In genomic region chr3:67309644-67310311, GRCm38 (mm10) we compare ENCODE assay signal across 21 mouse cellular contexts.
A peak's percentile ranks its signal among the peaks of the same experiment; 100 is the strongest.
DNase-seq lines count a peak whose midpoint lies in the region; ATAC-seq and TF ChIP-seq lines count a peak whose summit lies in the region.
"Had no signal": no experiment of that assay in that cellular context is flagged by ENCODE, and none has a peak within 500 bp of the region (broad histone marks: within the 10 kb centered on the region; RNA-seq: fewer than 3 reads in every experiment).

No protein-coding gene starts in this region.

- H3K4me3 ChIP-seq in hindbrain, embryonic 15.5 days: no peak overlapping the region
- H3K4me3 ChIP-seq in midbrain, postnatal 0 days (ENCODE audit: low read depth, low read length): no peak overlapping the region
- H3K4me3 ChIP-seq: embryonic facial prominence, embryonic 13.5 days; forebrain, embryonic 10.5 days; heart, embryonic 15.5 days; kidney, embryonic 15.5 days; layer of hippocampus, adult 2 months; left cerebral cortex, adult 2 months; limb, embryonic 13.5 days had no signal

- TF ChIP-seq CTCF in midbrain, postnatal 0 days (IDR thresholded peaks at IDR 0.05): no peak

- H3K4me1 ChIP-seq in hindbrain, embryonic 15.5 days (replicated peaks): no peaks in the 10 kb centered on the region
- H3K4me1 ChIP-seq in midbrain, postnatal 0 days (ENCODE audit: insufficient read depth, low read length): no peaks in the 10 kb centered on the region
- H3K4me1 ChIP-seq: heart, embryonic 15.5 days had no signal

- no peaks in the 10 kb centered on the region for H3K27me3 ChIP-seq in hindbrain, embryonic 15.5 days
- H3K27me3 ChIP-seq in midbrain, postnatal 0 days (ENCODE audit: insufficient read depth, low read length): no peaks in the 10 kb centered on the region
- H3K27me3 ChIP-seq: CH12.LX; embryonic facial prominence, embryonic 13.5 days; heart, embryonic 15.5 days; kidney, embryonic 15.5 days; limb, embryonic 13.5 days had no signal

- peak; percentile 14 for DNase-seq in embryo, embryonic 10 days (ENCODE audit: low spot score)
- DNase-seq in embryo, embryonic 9.5 days (ENCODE audit: extremely low spot score): no peak
- DNase-seq in embryo, embryonic 10.5 days (ENCODE audit: low spot score): peak; percentile 48
- DNase-seq in midbrain, postnatal 0 days (ENCODE audit: low spot score): peak; percentile 52
- no peak for DNase-seq in cerebellum, adult 11-12 months
- DNase-seq in heart, postnatal 10 days: no peak
- DNase-seq in right cerebral cortex, postnatal 4 days: no peak
- DNase-seq: adrenal gland, postnatal 36 days; cerebellum, postnatal 10 days; heart, adult 11 months; lung, postnatal 36 days; thymus, adult 18-20 months had no signal

- H3K27ac ChIP-seq in hindbrain, embryonic 15.5 days (replicated peaks): no peak overlapping the region
- H3K27ac ChIP-seq in midbrain, postnatal 0 days (ENCODE audit: low read depth, low read length): no peak overlapping the region
- H3K27ac ChIP-seq: embryonic facial prominence, embryonic 13.5 days; forebrain, embryonic 10.5 days; heart, embryonic 15.5 days; kidney, embryonic 15.5 days; layer of hippocampus, adult 2 months; left cerebral cortex, adult 2 months; limb, embryonic 13.5 days had no signal

- H3K9ac ChIP-seq in hindbrain, embryonic 15.5 days: no peak overlapping the region
- H3K9ac ChIP-seq in midbrain, postnatal 0 days (replicated peaks; ENCODE audit: low read length, poor library complexity, severe bottlenecking): no peak overlapping the region
- H3K9ac ChIP-seq: embryonic facial prominence, embryonic 13.5 days; heart, embryonic 15.5 days; kidney, embryonic 15.5 days; limb, embryonic 13.5 days had no signal

- intact Hi-C loops in heart, postnatal 10 days (cut with DNase I): no loop called here

- H3K9me3 ChIP-seq in hindbrain, embryonic 15.5 days: no peaks in the 10 kb centered on the region
- no peaks in the 10 kb centered on the region for H3K9me3 ChIP-seq in midbrain, postnatal 0 days (ENCODE audit: low read length)
- H3K9me3 ChIP-seq: embryonic facial prominence, embryonic 13.5 days; forebrain, embryonic 10.5 days; heart, embryonic 15.5 days; kidney, embryonic 15.5 days; limb, embryonic 13.5 days had no signal

- ATAC-seq in hindbrain, embryonic 15.5 days (ENCODE audit: low FRiP score, low read depth): peak; percentile 56; the same call in 1 of the 2 replicates
- ATAC-seq in midbrain, postnatal 0 days (ENCODE audit: low FRiP score): no peak

- H3K36me3 ChIP-seq in hindbrain, embryonic 15.5 days: no peaks in the 10 kb centered on the region
- no peaks in the 10 kb centered on the region for H3K36me3 ChIP-seq in midbrain, postnatal 0 days (ENCODE audit: insufficient read depth, low read length)
- H3K36me3 ChIP-seq: embryonic facial prominence, embryonic 13.5 days; forebrain, embryonic 10.5 days; heart, embryonic 15.5 days; kidney, embryonic 15.5 days; limb, embryonic 13.5 days had no signal

- 29% methylated on average over 7 of the region's 7 CpGs for WGBS in hindbrain, embryonic 15.5 days
- WGBS in midbrain, postnatal 0 days: 39% methylated on average over 7 of the region's 7 CpGs

- no peak overlapping the region for H3K4me2 ChIP-seq in hindbrain, embryonic 15.5 days
- no peak overlapping the region for H3K4me2 ChIP-seq in midbrain, postnatal 0 days (ENCODE audit: low read depth, low read length, poor library complexity, severe bottlenecking)
- H3K4me2 ChIP-seq: embryonic facial prominence, embryonic 13.5 days; heart, embryonic 15.5 days; kidney, embryonic 15.5 days; limb, embryonic 13.5 days had no signal

Comparison
In these comparisons a context has a peak if more than half of its experiments do, and no peak if none do; other contexts are left out.
1. DNase-seq: peak in embryo, embryonic 10 days (single experiment), embryo, embryonic 10.5 days (single experiment) and midbrain, postnatal 0 days (single experiment); none in embryo, embryonic 9.5 days (single experiment), cerebellum, adult 11-12 months (single experiment), heart, postnatal 10 days (0 of 2) and right cerebral cortex, postnatal 4 days (single experiment).